Mouse (Mus musculus) T-helper 1 cell (primary cell): ENCODE data around the gene Pld3.

Source experiments
- in situ Hi-C: fragments of 300-600 bp; cut with MboI, MseI; formaldehyde crosslinking; loops from one replicate; pipeline ENCODE4 v1.15.1; 2025; ENCODE audit warnings: high pct_unique_total_duplicates

Gene Pld3

DNA sequence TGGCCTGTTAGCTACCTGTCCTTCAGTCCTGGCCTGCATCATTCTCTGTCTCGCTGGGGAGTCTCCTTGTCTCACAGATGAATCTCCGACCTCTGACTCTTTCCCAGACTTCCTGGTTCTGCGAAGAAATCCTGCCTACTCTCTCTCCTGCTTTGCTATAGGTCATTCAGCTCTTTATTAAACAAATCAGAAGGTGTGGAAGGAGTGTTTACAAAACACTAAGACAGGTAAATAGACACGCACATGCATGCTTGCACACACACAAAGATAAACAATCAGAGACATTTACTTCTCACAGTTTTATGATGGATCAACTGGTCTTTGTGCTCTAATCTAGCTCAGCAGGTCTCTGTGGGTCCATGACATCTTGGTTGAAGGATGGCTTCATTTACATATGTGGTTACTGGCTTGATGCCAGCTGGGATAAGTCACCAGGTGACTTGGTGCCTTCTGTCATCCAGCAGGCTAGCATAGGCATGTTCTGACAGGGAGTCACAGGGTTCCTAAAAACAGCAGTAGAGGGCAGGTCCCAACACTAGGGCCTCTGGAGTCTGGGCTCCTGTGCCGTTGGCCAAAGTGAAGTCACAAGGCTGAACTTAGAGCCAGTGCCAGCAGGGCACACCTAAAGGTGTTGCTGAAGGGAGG lies 16.7 kb upstream of the Pld3 start:
- in situ Hi-C loops, result no loop called here

DNA sequence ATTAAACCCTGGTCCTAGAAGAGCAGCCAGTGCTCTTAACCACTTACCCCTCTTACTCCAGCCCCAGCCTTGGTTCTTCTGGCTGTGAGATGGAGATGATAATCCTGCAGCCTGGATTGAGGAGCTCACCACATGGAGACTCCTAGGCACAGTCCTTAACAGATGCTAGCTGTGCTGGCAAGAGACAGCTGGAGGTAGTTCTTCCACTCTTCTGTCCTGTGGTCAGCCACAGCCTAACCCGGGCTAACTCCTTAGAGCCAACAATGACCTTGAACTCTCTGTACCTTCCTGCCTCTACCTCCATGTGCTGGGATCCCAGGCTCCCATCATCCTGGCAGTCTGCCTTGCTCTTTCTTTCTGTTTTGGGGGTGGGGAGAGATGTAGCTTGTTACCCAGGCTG lies 8.0 kb upstream of the Pld3 start:
- in situ Hi-C loops, result no loop called here

DNA sequence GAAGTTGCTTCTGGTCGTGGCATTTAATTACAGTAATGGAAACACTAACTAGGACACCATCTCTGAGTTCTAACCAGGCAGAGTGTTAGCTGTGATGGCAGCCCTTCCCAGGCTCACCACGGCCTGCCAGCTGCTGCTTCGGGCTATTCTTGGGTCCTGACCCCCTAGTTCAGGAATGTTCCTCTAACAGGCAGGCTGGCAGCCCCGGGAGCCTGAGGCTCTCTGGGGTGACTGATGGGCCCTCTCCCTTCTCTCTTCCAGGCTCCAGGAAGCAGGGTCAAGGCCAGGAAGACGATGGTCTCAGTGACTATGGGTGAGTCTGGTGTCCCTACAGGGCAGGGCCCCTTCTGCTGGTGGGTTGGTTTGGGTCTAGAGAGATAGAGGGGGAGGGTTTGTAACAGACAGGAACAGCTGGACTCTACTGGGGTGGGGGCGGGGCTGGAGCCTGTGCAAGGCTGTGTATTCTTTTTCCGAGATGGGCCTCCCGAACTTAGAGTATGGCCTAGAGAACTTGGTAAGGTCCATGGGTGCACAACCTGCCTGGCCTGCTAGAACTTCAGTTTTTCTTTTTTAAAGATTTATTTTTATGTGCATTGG lies 7.4 kb upstream of the Pld3 start:
- in situ Hi-C loops, result no loop called here

DNA sequence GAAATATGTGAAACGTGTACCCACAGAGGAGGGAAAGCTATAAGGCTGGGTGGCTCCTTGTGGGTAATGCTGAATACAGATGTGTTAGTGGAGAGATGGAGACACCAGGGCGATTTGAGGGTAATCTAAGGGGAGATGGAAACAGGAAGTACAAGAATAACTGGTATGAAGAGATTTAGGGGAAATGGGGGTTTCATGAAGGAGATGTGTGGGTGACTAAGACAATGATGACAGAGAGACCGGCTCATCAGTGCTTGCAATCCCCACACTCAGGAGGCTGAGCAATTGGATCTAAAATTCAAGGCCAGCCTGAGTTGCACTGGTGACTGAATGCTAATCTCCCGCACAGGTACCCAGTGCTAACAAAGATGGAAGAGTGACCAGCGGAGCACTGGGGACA lies 948 bp downstream of the Pld3 start:
- in situ Hi-C loops, result no loop called here

DNA sequence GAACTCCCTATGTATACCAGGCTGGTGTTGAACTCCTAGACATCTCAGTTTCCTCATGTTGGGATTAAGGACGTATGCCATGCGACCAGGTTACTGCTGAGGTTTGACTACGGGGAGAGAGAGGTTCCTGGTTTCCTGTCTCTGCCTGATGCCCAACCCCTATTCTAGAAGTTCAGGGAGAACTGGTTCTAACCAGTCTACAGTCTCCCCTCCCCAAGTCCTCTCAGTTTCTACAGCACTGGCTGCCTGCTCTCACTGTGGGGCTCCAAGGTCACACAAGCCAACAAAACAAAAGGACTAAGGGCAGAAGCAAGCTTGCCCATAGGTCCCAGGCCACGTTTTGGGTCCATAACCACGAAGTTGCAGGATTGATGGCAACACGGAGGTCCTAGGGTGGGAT lies 3.4 kb downstream of the Pld3 start:
- in situ Hi-C loops, result no loop called here

DNA sequence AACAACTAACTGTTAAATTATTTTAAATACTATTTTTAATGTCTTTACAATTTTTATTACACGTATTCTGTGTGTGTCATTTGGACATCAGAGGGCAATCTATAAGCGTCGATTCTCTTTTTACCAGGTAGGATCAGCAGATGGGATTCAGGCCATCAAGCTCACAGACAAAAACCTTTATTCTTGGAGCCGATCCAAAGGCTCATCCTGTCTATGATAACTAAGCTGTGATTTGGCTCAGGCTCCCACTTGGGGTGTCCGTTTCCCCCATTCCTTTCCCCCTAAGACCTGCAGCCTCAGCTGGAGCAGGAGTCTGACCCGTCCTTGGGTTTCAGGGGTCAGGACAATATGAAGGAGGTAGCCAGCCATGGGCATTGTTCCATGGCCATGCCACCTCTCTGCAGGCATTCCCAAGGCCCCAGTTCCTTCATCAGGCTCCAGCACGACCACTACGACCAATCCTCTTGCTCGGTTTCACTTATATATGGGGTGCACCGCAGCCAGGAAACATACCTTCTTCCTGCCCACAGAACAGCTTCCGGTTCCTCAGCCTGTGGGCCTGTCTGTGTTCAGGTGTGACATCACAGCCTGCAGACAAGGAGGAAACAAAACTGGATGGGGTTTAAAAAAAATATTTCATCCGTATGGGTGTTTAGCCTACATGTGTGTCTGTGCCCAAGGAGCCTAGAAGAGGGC lies 8.2 kb downstream of the Pld3 start:
- in situ Hi-C loops, result no loop called here

DNA sequence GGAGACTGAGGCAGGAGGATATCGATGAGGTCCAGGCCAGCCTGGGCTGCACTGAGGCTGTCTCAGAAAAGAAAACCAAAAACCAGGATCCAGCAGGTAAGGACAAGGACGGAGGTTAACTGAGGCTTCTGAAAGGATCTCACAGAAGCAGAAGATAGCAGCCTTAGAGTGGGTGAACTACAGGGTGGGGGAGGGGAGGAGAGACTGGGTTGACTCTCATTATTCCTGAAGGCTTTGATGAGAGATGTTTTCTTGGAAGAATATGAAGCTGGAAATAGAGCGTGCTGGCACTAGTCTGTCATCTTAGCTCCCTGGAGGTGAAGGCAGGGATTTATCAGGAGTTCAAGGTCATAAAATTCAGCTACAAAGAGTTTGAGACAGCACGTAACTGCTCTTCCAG lies 9.2 kb downstream of the Pld3 start:
- in situ Hi-C loops, result no loop called here

DNA sequence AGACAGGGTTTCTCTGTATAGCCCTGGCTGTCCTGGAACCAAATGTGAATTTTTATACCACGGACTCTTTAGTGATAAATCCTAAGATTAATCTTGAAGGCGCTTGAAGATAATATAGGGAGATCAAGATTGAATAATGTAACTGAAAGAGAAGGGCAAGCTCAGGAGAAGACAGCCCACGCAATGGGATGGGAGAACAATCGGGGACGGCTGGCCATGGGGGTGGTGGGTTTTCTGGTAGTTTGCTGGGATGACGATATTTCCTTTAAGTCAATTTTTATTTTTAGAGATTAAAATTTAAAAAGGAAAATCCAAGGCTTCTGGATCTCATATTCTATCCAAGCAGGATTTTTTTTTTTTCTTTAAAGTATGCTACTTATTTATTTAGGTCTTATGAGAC lies 10.0 kb downstream of the Pld3 start:
- in situ Hi-C loops, result no loop called here

DNA sequence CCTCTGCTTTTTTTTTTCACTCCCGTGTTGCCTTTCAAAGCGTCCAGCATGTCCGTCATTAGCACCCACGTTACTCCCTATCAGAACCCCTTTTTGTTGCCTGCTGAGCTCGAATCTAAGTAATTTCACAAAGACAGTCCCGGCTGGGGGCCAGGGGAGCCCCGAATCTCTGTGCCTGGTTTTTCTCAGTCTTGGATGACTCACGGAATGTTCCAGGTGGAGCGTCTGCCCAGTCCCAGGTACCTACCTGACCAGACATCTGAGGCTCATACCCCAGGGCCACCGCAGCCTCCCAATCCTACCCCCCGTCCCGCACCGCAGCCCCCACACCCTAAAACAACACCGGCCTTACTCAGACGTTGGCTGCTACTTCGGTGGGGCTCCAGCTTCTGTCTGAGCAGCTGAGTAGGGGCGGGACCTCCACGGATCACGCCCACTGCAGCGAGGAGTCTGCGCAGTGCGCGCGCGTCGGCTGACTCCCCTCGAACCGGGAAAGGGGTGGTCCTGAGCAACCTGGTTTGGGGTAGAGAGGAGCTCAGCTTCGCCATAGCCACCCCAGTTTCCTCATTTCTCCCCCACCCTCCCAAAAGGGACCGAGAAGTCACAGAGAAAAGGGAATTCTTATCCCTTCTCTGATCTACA lies 10.5 kb downstream of the Pld3 start:
- in situ Hi-C loops, result no loop called here

DNA sequence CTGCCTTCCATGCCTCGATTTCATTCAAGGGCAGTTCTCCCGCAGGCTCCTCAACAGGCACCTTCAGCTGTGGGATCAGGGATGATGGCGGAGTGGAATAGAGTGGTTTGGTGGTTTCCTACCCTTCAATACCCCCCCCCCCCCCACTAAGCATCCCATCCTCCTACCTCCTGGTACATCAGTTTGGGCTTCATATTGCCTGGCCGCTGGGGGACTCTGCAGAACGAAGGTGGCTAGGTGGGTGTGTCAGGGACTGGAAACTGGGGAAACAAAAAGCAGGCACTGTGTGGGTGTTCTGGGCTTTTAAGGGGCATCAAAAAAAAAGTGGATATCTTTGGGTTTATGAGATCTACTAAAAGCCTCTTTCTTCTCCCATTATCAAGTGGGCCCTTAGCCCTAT lies 11.1 kb downstream of the Pld3 start:
- in situ Hi-C loops, result no loop called here

DNA sequence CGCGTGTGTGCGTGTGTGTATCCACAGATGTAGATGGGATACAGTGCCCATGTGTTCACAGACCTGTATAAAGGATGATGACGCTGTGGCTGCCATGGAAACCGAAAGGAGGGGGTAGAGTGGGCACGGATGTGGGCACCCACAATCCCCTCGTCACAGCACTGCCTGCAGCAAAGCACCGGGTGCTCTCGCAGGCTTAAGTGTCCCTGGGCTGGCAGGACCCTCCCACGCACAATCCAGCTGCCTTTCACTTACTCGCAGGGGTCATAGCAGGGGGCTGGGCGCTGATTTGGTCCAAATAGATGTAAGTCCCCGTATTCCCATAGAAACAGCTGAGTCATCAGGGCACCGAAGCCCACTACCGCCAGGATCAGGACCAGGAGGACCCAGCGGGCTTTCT lies 11.6 kb downstream of the Pld3 start:
- in situ Hi-C loops, result no loop called here

DNA sequence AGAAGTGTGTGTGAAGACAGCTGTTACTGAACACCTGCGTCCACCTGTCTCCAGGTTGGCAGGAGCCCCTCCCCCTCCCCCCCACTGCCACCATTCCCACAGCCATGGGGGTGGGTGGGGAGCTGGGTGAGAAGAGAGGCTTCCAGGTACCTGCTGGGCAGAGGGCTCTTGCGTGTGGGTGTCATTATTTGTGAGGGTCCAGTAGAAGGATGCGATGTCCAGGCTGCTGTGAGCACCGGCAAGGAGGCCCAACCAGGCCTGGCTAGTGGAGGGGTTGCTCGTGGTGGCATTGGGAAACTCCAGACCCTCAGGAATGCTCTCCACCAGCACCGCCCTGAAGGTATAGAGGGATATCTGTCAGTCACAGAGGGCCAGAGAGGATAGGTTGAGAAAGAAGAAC lies 12.1 kb downstream of the Pld3 start:
- in situ Hi-C loops, result no loop called here

DNA sequence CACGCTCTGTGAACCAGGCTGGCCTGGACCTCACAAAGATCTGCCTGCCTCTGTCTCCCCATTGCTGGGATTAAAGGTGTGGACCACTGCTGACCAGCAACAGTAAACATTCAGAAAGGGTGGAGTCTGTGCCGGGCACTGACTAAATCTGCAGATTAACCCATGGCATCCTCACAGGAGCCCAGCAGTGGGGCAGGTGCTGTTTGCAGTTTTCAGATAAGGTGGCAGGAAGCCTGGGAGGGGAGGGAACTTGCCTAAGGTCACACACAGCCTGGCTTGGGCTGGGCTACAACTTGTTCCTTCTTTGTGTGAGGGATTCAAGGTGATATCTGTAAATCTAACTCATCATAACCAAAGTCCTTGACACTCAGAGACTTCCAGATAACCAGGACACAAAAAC lies 12.5 kb downstream of the Pld3 start:
- in situ Hi-C loops, result no loop called here

DNA sequence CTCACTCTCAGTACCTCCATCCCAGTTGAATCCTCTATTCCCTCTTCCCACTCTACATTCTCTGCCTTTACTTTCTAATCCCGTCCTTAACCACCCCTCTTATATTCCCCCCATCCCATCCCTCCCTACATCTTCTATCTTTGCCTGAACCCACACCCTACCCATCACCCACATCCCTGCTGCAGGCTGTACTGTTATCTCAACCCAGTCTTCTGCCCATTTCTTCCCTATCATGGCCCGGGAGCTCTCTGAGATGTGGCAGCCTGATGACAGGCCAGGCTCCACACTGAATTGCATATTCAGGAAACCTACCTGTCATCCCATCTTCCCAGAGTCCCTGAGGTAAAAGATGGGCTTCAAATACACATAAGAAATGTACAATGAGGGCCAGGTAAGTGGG lies 14.2 kb downstream of the Pld3 start:
- in situ Hi-C loops, result no loop called here

DNA sequence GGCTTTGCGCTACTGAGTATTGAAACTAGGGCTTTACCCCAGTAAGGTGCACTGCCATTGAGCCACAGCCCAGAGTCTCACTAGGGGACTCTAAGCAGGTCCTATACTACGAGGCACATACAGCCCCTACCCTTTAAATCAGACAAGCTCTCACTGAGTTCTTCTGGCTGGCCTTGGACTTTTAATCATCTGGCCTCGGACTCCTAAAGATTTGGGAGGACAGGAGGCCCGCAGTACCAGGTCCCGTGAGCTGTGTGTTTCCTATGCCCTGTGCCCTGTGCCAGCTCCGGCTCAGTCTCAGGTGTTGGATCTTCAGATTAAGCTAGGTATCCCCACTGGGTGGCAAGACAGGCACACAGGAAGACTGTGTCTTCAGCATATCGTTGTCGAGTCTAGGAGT lies 15.0 kb downstream of the Pld3 start:
- in situ Hi-C loops, result no loop called here

DNA sequence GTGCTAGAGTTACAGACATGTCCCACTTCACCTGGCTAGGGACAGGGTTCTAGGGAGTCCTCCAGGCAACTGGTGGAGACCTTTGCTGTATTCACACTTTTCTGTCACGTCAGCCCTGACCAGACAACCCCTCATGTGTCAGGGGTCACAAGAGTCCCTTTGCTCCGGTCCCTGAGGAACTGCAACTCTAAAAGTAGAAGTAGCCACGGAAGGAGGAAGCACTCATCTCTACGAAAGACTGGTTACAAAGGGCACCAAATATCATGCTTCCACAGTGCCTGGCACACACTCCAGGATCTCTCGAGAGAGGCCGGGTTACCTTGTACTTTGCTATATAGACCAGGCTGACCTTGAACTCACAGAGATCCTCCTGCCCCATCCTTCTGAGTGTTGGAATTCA lies 16.4 kb downstream of the Pld3 start:
- in situ Hi-C loops, result no loop called here

DNA sequence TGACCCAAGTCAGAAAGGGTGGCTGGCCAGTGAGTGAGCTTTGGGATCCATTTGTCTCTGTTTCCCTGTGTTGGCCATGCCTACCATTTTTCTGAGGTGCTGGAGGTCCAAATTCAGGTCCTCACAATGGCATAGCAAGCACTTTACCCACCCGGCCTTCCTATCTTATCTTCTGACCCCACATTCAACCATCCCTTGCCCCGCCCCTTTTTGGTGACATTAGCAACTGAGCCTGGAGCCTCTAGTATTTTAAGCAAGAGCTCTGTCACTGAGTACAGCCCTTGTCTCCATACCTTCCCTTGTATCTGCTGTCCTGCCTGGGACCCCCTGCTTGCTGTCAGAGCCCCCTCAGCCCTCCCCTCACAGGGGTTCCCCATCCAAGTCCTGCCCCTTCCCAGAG lies 17.6 kb downstream of the Pld3 start:
- in situ Hi-C loops, result no loop called here

DNA sequence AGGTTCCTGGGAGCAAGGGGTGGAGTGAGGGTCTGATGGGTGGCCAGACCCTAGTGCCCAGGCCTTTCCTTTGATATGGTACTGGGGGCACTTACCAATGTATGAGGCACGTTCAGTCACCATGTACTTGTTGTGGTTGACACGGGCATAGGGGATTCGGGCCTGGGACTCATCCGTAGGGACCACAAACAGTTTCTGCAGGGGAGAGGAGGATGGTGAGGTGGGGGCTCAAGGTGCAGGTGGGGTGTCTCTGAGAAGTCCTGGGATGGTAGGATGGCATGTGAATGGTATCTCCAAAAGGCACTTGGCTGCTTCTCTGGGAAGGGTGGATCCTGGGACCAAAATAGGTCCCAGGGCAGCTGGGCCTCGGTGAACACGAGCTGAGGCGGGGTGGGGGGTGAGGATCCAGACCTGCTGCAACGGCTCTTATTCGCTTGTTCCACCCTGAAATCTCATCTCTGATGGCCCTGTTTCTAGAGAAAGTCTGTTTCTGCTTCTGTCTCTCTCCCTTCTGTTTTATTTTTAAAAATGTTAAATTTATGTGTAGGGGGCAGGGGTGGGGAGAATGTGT lies 20.5 kb downstream of the Pld3 start:
- in situ Hi-C loops, result no loop called here

DNA sequence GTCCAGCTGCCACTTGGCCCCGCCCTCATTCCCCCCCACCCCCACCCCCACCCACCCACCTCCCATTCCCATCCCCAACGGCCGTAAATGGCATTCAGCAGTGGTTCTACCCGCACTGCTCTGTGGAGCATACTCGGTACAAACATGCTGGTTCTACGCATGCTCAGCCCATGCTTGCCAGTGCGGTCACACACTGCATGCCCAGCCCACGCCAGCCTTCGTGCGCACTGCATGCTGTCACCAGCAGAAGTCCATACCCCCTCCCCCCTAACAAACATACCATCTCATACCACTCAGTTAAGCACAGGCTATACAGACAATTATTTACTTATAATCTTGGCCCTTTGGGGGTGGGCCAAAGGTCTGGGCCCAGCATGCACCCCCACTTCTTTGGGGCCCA lies 21.3 kb downstream of the Pld3 start:
- in situ Hi-C loops, result no loop called here

DNA sequence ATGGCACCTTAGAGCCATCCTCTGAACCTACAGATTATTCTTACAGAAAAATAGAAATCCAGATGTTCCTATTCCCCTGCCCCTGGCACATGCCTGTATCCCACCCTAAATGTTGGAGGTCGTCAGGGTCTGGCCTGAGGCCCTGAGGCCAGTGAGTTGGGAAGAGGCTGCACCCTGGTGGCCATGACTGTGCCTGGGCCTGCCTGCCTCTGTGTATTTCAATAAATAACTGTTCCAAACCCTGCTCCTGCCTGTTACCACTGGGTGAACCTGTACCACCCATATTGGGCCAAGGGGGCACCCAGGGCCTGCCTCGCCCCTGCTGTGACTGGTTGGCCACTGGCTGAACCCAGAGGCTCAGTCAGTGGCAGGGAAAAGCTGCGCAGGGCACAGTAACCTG lies 22.1 kb downstream of the Pld3 start:
- in situ Hi-C loops, result no loop called here

DNA sequence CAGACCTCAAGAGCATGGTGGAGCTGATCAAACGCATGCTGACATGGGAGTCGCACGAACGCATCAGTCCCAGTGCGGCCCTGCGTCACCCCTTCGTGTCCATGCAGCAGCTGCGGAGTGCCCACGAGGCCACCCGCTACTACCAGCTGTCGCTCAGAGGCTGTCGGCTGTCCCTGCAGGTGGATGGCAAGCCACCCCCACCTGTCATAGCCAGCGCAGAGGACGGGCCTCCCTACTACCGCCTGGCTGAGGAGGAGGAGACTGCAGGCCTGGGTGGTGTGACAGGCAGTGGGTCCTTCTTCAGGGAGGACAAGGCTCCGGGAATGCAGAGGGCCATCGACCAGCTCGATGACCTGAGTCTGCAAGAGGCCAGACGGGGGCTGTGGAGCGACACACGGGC lies 23.9 kb downstream of the Pld3 start:
- in situ Hi-C loops, result no loop called here

DNA sequence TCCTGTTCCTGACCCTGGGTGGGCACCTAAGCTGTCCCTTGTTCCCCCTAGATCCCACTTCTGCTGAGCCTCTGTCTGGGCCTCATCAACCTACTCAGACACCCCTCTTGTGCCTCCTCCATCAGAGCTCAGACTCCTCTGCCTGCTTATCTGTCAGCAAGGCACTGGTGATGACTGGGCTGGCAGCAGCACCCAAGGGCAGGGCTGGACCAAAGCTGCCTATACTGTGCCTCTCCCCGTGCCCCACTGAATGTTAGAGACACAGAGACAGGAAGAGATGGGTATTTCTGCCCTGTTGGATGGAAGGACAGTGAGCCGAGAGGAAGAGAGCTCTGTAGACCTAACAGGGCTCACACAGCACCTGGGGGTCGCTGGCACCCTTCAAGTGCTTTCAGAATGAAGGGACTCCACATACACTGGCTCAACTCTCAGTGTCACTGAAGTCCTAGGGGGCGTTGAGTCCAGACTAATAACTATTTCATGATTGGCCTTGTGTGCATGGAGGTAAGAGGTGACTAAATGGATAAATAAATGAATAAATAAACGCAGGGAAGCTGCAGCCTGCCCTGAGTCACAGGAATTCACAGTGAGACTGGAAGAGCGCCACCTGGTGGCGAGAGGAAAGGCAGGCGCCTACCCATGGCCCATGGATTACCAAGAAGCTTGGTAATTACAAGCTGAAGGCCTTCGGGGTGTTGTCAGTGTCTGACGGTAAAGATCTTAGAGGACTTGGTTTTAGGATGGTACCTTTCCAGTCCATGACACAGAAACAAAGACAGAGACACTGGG lies 26.8 kb downstream of the Pld3 start:
- in situ Hi-C loops, result no loop called here
